Mouse (Mus musculus) granulocyte monocyte progenitor cell, adult 5-6 weeks (primary cell): Measurements from ENCODE around the gene Myo10. TPM values are rescaled to one million over a fixed set of nuclear protein-coding genes. Genes with fewer than 3 reads are reported as not detected.
A peak's percentile ranks its signal among the peaks of the same experiment; 100 is the strongest.

Experiments
- ATAC-seq: replicated peaks from 2 replicates; pipeline ENCODE4 v1.8.0; 2016; ENCODE audit warnings: mild to moderate bottlenecking, moderate TSS enrichment, inconsistent platforms; ENCODE audit not compliant: poor library complexity, severe bottlenecking
- total RNA-seq, 2 experiments: library from RNA; stranded (forward) in 1 of 2; stranded (reverse) in 1 of 2; fragments of 200-712, 200-1000 nt in 1 of 2; fragments of >200 nt in 1 of 2; fragmentation: Nextera tagmentation in 1 of 2; gene quantifications; 2 replicates each; pipeline ENCODE4 v1.2.3; 2014 to 2017

Gene Myo10
- total RNA-seq, 2 experiments from 2014 or later, result 3.3 to 8.9 TPM

DNA sequence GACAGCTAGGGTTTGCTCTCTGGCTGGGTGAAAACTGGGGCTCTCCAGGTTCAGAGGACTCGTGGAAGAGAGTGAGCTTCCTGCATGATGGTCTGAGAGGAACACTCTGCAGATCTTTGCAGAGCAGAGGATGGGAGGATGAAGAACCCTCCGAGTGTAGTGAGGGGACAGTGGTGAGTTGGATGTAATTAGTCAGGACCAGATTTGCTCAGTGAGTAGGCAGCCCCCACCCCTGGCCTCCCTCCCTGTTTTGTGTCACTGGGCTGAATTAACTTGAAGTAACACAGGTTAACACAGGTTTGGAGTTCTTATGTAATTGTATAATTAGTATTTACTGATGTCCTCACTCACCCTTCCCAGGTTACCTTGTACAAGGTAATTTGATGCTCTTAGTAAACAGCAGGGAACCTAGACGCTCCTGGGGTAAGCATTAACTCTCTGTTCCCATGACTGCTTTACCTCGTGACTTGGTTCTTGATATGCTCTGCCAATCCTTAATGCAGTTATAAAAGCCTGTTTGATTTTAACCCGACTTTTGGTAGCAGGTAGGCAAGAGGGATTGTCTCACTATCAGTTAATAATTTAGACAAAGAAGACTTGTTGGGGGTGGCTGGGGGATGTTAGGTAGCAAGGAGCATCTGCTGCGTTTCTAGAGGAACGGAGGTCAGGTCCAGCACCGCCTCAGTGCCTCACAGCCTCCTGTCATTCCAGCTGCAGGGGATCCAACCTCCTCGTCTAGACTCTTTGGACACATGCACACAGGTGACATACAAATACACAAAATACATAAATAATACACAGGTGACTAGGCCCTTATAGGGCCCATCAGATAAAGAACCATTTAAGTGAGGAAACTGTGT, 66.3 kb downstream of the Myo10 start:
- ATAC-seq, result no peak

DNA sequence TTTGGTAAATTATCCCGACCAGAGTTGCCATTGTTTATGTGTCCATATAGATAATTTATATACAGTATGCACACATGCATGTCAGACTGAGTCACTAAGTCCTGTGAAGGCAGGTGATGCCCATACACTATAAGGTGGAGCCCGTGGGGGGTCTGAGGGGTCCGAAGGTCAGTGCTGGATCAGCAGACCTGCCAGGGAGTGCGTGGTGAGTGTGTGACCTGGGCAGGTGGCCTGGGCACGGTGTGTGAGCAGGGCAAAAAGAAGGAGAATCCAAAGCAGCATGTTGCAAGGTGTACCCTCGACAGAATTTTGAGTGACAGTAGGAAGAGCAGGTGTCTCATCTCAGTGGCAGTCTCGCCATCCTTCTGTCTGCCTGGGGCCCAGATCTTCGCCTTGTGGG, 67.2 kb downstream of the Myo10 start:
- no peak for ATAC-seq

DNA sequence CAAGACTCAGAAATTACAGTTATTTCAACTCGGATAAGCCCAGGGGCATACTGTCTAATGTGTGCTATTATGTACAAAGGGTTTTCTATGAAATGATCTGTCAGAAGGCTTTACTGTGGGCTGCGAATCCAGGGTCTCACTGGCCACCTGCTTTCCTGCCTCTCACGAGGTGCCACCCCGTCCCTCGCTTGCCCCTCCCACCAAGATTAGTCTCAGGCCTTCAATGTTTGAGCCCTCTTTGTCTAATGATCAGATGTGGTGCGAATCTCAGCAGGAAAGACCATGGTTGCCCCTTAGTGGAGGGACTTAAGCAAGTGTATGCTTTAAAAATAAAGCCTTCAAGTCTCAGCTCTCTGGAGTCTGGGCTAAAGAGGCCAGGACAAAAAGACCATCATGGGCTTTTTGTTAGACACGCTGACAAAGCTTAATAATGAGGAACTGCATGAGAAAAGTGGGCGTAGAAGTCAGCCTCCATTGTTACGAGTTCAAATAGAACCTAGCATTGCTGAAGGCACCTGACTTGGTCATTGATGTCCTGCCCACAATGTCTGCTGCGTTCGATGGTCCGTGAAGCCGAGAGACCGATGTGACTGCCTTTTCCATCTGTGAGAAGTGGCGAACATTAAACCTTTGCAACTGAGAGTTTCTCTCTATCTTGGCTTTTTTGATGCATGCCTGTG, 67.9 kb downstream of the Myo10 start:
- no peak for ATAC-seq

DNA sequence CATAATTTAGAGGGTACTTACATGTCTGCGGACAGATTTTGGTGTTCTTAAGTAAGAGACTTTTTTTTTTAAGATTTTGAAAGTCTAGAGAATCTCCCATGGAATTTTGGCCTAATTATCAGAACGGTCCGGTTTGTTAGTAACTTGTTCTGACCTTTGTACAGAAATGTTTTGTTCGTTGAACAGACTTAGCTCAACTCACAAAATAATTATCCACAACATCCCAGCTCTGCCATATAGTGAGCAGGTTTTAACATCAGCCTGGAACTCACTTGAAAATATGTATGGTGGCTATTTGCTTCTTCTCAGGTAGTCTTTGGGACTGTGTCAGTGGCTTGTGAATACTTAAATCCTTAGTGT, 68.4 kb downstream of the Myo10 start:
- no peak for ATAC-seq

DNA sequence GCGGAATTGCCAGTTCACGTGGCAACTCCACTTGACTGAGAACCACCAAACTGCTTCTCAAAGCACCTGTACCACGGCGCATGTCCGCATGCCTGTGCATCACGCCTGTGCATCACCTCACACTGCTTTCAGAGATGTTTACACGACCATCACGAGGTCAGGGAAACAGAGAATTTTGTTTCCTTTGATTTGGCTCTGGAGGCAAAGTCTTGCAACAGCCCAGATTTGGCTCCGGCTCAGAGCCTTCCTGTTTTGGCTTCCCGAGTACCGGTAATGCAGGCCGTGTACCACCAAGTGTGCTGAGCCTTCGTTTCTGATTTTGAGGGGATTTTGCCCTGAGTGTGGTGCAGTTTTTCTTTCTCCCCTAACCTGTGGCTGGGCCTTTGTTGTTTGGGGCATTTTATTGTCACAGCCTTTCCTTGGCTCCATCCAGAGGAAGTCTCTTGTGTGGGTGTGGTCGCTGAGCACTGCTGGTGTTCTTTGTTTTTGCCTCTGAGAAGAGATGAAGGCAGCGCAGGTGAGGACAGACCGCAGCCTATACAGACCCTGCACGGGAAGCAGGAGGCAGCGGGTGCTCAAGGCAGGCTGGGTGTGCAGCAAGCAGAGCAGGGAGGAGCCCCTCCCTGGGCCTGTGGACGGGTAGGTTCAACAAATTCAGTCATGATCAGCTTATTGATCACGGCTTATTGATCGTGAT, 70.1 kb downstream of the Myo10 start:
- ATAC-seq, result no peak

DNA sequence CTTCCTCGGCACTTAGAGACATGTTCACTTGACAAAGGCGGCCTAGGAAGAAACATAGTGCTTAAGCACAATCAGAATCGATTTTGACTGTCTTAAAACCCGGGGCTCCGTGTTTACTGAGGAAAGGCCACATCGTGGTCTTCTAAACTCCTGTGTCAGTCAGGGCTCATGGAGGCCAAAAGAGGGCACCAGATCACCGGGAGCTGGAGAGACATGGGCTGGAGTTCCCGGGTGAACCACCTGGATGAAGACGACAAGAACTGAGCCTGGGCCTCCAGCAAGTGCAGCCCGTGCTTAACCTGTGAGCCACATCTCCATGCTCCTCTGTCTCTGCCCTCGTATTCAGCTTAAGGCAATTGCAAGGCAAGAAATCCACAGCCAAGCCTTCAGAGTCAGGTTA, 71.4 kb downstream of the Myo10 start:
- no peak for ATAC-seq

DNA sequence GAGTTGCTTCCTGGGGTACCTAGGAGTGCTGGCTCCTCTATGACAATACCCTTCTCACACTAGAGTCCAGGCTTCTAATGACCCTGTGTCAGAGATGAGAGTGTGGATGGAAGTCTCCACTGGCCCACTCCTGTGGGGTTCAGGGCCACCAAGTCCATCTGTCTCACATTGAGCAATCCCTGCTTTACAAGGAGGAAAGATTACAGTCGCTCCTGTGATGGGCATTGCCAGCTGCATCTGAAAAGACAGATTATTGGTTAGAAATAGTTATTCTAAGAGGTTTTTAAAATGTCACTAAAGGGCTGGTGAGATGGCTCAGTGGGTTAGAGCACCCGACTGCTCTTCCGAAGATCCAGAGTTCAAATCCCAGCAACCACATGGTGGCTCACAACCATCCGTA, 72.4 kb downstream of the Myo10 start:
- no peak for ATAC-seq

DNA sequence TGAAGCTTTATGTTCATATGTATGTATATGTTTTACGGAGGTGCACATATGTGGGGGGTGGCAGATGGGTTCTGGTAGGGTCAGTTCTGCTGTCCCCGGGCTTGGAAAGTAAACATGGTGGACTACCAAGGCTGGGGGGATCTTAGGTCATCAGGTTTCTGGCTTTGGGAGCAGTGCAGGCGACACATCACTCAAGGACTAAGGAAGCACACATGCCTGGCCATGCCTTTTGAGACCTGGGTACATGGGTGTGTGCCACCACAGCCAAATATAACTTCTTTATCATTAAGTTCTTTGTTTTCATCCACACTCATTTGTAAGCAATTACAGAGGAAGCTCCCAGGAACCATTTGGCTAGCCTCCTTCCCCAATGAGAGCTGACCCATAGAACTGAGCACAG, 72.9 kb downstream of the Myo10 start:
- no peak for ATAC-seq

DNA sequence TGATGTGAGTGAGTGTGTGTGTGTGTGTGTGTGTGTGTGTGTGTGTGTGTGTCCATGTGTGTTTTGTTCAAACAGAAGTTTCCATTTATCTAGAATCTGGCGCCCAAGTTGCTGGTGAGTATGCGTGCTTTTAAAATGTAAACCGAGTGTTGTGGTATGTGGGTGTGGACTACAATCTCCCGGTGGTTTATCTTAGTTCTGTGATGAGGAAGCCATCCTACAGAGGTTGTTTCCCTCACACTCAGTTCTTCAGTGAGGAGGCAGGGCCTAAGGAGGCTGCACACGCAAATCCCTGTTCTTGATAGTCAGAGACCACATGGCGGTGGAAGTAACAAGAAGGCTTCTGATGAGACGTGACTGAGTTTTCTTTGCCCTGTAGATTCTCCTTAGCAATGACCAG, 73.6 kb downstream of the Myo10 start:
- no peak for ATAC-seq

DNA sequence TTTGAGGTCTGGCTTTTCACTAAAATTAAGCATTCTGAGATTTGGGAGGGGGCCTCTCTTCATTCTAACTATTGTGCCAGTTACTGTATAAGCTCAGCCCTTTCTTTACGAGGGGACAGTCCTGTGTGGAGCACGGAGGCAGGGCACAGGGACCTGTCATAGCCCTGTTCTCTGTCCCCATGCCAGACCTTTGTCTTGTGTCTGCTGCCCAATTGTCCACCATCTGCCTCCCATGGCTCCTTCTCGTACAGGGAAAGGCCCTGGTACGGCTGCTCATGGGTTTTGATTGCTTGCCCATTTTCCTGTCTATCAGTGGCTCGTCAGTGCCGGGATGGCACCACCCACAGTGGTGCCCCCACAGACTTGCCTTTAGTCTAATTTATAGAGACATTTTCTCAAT, 74.3 kb downstream of the Myo10 start:
- no peak for ATAC-seq

DNA sequence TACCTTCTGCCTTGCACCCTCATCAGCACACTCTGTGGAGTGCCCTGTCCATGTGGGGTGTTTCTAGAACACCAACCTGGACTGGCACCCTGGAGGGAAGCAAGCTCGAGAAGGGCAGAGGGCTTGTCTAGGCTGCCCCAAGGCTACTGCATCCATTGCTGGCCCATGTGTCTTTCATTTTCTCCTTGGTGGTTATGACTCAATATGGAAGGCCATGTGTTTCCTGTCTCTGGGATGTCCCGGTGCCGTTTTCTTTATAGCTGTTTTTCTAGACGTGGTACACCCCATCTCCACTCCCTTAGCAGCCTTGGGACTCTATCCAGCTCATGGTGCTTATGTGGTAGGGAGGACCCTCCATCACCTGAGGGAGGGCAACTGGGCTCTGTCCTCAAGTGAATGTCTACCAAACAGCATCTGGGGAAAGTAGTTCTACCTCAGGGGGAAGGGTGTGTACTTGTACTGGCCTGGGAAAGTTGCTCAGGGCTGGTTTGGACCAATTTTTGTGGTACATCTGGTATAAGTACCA, 76.8 kb downstream of the Myo10 start:
- ATAC-seq, result peak; percentile 27; the same call in 1 of the 2 replicates

DNA sequence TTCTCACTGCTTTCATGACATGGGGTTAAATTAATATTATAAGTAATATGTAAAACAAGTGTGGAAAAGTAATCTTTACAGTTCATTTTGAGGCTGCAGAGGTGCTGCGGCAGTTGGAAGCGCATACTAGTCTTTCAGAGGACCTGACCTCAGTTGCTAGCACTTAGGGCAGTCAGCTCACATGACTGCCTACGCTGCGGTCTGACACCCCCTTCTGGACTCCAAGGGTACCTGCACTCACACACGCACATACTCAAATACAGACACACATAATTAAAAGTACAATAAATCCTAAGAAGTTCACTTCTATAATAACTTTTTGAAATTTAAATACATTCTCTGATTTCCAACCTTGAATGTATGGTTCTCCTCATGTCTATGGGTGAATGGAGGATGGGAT, 80.3 kb downstream of the Myo10 start:
- ATAC-seq, result no peak

DNA sequence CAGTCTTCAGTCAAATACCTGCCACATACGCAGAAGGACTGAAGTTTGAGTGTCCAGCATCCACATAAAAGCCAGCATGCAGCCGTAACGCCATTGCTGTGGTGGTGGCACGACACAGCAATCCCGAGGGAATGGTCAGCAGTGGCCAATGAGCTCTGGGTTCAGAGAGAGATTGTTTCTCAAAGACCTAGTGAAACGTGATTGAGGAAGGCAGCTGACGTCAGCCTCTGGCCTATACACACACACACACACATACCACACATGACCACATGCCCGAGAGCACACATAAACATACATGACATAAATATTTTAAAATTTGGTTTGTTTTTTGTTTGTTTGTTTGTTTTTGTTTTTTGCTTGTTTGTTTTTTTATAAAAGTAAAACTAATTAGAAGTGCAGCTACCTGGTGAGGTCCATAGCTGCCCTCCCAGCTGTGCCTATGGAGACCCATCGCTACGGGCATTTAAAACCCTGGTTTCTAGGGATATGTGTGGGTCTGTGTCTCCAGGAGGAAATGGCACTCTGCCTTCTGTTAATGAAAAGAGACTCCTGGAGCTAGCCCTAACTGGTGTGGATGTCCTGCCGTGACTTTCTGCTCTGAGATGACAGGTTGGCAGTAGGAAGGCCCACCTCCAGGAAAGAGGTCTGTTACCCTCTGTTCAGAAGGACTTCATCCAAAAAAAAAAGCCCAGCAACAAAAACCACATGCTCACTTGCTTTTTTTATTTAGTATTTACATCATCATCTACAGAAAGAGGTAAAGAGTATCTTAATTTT, 82.7 kb downstream of the Myo10 start:
- ATAC-seq, result no peak

DNA sequence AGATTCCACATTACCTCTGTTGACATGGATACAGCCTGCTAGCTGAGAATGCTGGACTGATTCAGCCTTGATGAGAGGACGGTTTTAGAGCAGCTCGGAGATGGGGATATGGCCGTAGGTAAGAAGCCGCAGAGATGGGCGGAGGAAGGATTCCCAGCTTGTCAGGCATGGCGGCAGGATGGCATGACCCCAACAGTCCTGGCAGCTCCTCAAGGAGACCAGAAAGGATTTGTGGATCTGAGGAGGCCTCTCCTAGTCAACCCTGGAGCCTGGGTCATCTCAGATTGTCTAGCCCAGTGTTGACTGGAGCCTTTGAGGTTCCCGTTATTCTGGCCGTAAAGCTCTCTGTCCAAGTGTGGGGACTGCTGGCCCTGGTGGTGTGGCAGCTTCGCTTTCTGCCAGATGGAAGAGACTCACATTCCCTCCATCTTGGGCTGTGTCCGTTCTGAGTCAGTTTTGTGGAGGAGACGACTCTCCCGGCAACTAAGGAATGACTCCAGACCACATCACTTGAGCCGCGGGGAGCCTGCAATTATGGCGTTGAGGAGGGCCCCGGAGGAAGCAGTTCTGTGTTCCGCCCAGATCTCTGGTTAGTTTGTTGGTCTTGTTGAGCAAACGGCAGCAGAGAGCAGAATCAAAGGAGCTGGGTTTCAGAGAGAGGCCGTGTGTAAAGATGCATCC, 84.7 kb downstream of the Myo10 start:
- ATAC-seq, result no peak

DNA sequence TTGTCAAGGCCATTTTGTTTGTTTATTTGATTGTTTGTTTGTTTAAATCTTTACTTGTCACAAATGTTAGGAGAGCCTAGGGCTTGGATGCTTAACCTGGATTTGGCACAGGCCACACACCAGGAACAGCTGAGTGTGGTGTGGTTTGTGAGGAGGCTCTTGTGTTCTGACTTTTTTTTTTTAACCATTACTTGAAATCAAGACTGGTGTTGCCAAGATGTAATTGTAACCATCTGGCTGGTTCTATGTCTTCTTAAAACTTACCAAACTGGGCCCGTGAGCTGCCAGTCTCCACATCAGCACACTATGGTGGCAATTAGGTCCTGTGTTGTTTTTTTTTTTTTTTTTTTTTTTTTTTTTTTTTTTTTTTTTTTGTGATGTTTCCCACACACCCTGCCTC, 85.6 kb downstream of the Myo10 start:
- ATAC-seq, result no peak

DNA sequence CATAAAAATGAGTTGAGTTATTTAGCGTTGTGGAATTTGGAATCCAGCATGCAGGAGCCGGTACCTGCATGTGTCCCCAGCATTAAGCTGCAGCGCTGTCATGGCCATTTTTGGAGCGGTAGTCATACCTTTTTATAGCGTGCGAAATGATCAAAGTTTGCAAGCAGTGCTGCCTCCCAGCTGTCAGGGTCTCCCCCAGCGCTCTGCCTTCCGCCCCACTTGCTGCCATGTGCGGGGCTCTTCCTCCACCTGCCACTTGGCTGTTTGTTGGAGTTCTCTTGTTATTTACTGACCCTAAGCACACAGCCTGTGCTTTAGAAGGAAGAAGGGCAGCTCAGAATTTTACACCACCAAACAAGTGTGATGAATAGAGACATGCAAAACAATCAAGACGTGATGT, 88.6 kb downstream of the Myo10 start:
- no peak for ATAC-seq

DNA sequence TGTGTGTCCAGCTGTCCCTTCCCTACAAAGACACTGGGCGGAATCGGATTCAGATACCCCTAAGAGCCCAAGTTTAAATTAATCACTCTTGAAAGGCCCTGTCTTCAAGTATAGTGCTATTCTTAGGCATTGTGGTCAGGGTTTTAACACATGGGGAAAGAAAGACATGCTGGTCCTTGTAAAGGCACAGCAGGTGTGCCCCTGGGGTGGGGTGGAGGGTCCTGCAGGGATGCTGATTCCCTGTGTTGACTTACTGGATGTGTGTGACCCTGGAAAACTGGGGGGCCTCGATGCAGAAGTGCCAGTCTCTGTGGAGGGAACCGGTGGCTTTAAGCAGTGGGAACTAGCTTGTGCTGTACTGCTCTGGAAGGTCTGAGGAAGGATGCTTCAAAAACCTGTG, 90.6 kb downstream of the Myo10 start:
- ATAC-seq, result no peak

DNA sequence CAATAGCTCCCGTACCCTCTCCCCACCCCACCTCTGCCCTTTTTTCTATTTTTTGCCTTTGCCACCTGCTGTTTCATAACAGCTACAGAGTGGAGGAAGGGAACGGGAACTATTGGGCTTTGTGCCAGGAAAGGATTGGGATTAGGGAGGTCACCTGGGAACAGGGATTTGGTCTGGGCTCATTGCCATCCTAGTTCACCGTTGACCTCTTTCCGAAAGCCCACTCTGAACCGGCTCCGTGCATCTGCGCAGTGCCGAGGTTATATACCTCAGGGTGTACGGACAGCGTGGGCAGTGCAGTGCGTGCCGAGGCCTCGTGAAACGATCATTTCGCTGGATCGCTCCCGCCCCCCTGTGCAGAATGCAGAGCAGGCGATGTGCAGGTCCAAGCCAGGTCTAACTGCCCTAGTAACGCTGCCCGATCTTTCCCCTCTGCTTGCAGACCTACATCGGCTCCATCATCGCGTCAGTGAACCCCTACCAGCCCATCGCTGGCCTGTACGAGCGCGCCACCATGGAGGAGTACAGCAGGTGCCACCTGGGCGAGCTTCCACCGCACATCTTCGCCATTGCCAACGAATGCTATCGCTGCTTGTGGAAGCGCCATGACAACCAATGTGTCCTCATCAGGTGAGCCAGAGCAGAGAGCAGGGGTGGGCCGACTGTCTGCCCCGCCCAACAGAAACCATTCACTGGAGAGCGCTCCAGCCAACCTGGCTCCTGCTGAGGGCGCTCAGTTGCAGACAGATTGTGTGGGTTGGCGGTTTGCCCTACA, 91.4 kb downstream of the Myo10 start:
- ATAC-seq, result no peak
